In the genomic region with DNA sequence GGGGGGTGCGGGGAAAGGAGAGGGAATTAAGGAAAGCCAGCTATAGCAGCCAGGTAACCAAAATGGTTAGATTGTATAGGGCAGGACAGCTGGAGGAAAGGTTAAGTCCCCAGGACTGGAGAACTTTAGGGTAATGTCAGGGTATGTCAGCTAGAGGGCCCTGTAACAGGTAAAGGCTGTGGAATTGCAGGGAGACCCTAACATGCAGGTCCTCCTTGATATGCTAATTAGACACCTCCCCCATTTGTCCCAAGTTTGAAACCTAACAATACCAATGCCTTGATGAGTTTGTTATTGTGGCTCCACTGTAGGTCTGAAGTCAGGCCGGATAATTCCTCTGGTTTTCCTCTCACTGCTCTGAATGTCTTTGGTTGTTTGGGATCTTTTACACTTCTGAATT, we compare ENCODE assay signal across 18 mouse cellular contexts.
DNase-seq lines count a peak whose midpoint lies in the region; ATAC-seq and TF ChIP-seq lines count a peak whose summit lies in the region.
"Had no signal": no experiment of that assay in that cellular context is flagged by ENCODE, and none has a peak within 500 bp of the region (broad histone marks: within the 10 kb centered on the region; RNA-seq: fewer than 3 reads in every experiment).

No protein-coding gene starts in this region.

- no peak for DNase-seq in kidney, adult 8-10 months
- peak; percentile 28 for DNase-seq in ES-E14 (ENCODE audit: low read depth, low spot score)
- peak; percentile 30 for DNase-seq in ZHBTc4 (ENCODE audit: low read depth, low spot score)
- DNase-seq in embryo, embryonic 10.5 days (ENCODE audit: low spot score), result no peak
- DNase-seq: adrenal gland, adult 2 months; adrenal gland, postnatal 10 days; adrenal gland, postnatal 25 days had no signal

- no peaks in the 10 kb centered on the region for H3K9me3 ChIP-seq in kidney, embryonic 14.5 days (ENCODE audit: control insufficient read depth, low read length)
- H3K9me3 ChIP-seq in ES-Bruce4 (replicated peaks; ENCODE audit: control insufficient read depth, insufficient read depth, low read length, poor library complexity, severe bottlenecking), result no peaks in the 10 kb centered on the region
- H3K9me3 ChIP-seq in ES-E14 (ENCODE audit: control insufficient read depth, insufficient read depth, low read depth, low read length), result no peaks in the 10 kb centered on the region
- no peaks in the 10 kb centered on the region for H3K9me3 ChIP-seq in intestine, postnatal 0 days (ENCODE audit: control insufficient read depth)
- H3K9me3 ChIP-seq: embryonic facial prominence, embryonic 10.5 days; embryonic facial prominence, embryonic 12.5 days; forebrain, embryonic 10.5 days; forebrain, embryonic 12.5 days had no signal

- peak; percentile 2 for TF ChIP-seq CTCF in ES-Bruce4 (IDR thresholded peaks at IDR 0.05; ENCODE audit: low read depth, low read length)
- no peak for TF ChIP-seq CTCF in intestine, postnatal 0 days (IDR thresholded peaks at IDR 0.05; ENCODE audit: low read depth)

- H3K36me3 ChIP-seq in kidney, embryonic 14.5 days (ENCODE audit: control insufficient read depth, insufficient read depth, low read length), result no peaks in the 10 kb centered on the region
- no peaks in the 10 kb centered on the region for H3K36me3 ChIP-seq in ES-Bruce4 (ENCODE audit: control insufficient read depth, insufficient read depth, low read length, poor library complexity, severe bottlenecking)
- no peaks in the 10 kb centered on the region for H3K36me3 ChIP-seq in ES-E14 (ENCODE audit: control insufficient read depth, insufficient read depth, low read length, poor library complexity, severe bottlenecking)
- no peaks in the 10 kb centered on the region for H3K36me3 ChIP-seq in intestine, postnatal 0 days (ENCODE audit: control insufficient read depth, insufficient read depth)
- H3K36me3 ChIP-seq: embryonic facial prominence, embryonic 10.5 days; embryonic facial prominence, embryonic 12.5 days; forebrain, embryonic 10.5 days; forebrain, embryonic 12.5 days had no signal

- H3K4me3 ChIP-seq in kidney, embryonic 14.5 days (ENCODE audit: low read length), result no peak overlapping the region
- H3K4me3 ChIP-seq in ES-Bruce4 (ENCODE audit: low read depth, low read length), result no peak overlapping the region
- H3K4me3 ChIP-seq in ES-E14 (ENCODE audit: insufficient read depth in 1 of 2, low read depth in 1 of 2, low read length in 2 of 2, poor library complexity in 1 of 2, severe bottlenecking in 1 of 2), result no peak overlapping the region
- H3K4me3 ChIP-seq in intestine, postnatal 0 days (ENCODE audit: low read depth, low read length), result no peak overlapping the region
- H3K4me3 ChIP-seq: embryonic facial prominence, embryonic 10.5 days; embryonic facial prominence, embryonic 12.5 days; erythroblast, embryonic 14.5 days; forebrain, embryonic 10.5 days; forebrain, embryonic 12.5 days had no signal

- peak; percentile 28; the same call in 1 of the 2 replicates for ATAC-seq in kidney, embryonic 14.5 days (ENCODE audit: low FRiP score, low TSS enrichment)
- ATAC-seq in erythroblast, adult 5-6 weeks (replicated peaks; ENCODE audit: low FRiP score, poor library complexity, severe bottlenecking), result no peak
- no peak for ATAC-seq in intestine, postnatal 0 days
- ATAC-seq: forebrain, embryonic 14.5 days; forebrain, embryonic 16.5 days had no signal

- H3K9ac ChIP-seq in kidney, embryonic 14.5 days (ENCODE audit: low read depth, low read length), result no peak overlapping the region
- H3K9ac ChIP-seq in ES-Bruce4 (ENCODE audit: low read depth, poor library complexity, severe bottlenecking) (no peak overlapping the region), ES-E14 (ENCODE audit: insufficient read depth, low read depth, low read length, poor library complexity, severe bottlenecking) (no peak overlapping the region)
- no peak overlapping the region for H3K9ac ChIP-seq in intestine, postnatal 0 days (ENCODE audit: low read depth, low read length)
- H3K9ac ChIP-seq: embryonic facial prominence, embryonic 12.5 days; forebrain, embryonic 12.5 days had no signal

- no peak for TF ChIP-seq EP300 in ES-Bruce4 (IDR thresholded peaks at IDR 0.05; ENCODE audit: insufficient read depth, low read depth, low read length)

- H3K27ac ChIP-seq in kidney, embryonic 14.5 days (ENCODE audit: low read depth, low read length), result no peak overlapping the region
- H3K27ac ChIP-seq in ES-Bruce4 (ENCODE audit: insufficient read depth, low read length), result no peak overlapping the region
- no peak overlapping the region for H3K27ac ChIP-seq in ES-E14 (ENCODE audit: insufficient read depth, low read depth, low read length, poor library complexity, severe bottlenecking)
- H3K27ac ChIP-seq in intestine, postnatal 0 days (ENCODE audit: low read depth, low read length), result no peak overlapping the region
- H3K27ac ChIP-seq: embryonic facial prominence, embryonic 10.5 days; embryonic facial prominence, embryonic 12.5 days; forebrain, embryonic 10.5 days; forebrain, embryonic 12.5 days had no signal

- no peak overlapping the region for H3K4me2 ChIP-seq in kidney, embryonic 14.5 days (replicated peaks; ENCODE audit: low read depth, low read length)
- H3K4me2 ChIP-seq in intestine, postnatal 0 days (replicated peaks; ENCODE audit: low read depth), result no peak overlapping the region
- H3K4me2 ChIP-seq: embryonic facial prominence, embryonic 12.5 days; forebrain, embryonic 12.5 days had no signal

- no peaks in the 10 kb centered on the region for H3K27me3 ChIP-seq in kidney, embryonic 14.5 days (ENCODE audit: control insufficient read depth, insufficient read depth, low read length)
- no peaks in the 10 kb centered on the region for H3K27me3 ChIP-seq in ES-Bruce4 (ENCODE audit: control insufficient read depth, insufficient read depth, low read length, poor library complexity, severe bottlenecking)
- H3K27me3 ChIP-seq in intestine, postnatal 0 days (replicated peaks; ENCODE audit: control insufficient read depth, insufficient read depth, low read length), result no peaks in the 10 kb centered on the region
- H3K27me3 ChIP-seq: embryonic facial prominence, embryonic 12.5 days had no signal

- H3K4me1 ChIP-seq in kidney, embryonic 14.5 days (ENCODE audit: control insufficient read depth, insufficient read depth, low read length), result no peaks in the 10 kb centered on the region
- no peaks in the 10 kb centered on the region for H3K4me1 ChIP-seq in ES-Bruce4 (ENCODE audit: control insufficient read depth, insufficient read depth, low read length)
- 0 out of 4 replicates have a peak, but pooled peaks cover 0 to 2% of the 10 kb centered on the region in 2 experiments for H3K4me1 ChIP-seq in ES-E14 (ENCODE audit: control insufficient read depth in 2 of 2, insufficient read depth in 2 of 2, low read length in 2 of 2, poor library complexity in 1 of 2)
- H3K4me1 ChIP-seq in intestine, postnatal 0 days (replicated peaks; ENCODE audit: control insufficient read depth, insufficient read depth, low read length), result no peaks in the 10 kb centered on the region
- H3K4me1 ChIP-seq: embryonic facial prominence, embryonic 10.5 days; embryonic facial prominence, embryonic 12.5 days; forebrain, embryonic 10.5 days; forebrain, embryonic 12.5 days had no signal

- TF ChIP-seq POLR2A in ES-Bruce4 (IDR thresholded peaks at IDR 0.05; ENCODE audit: insufficient read depth, low read length), result no peak

- WGBS in kidney, embryonic 14.5 days, result 24% methylated on average over 2 of the region's 2 CpGs
- WGBS in intestine, postnatal 0 days, result 52% methylated on average over 2 of the region's 2 CpGs

- in situ Hi-C loops in ES-E14 (cut with MboI; ENCODE audit: low sequenced_read_pairs in 2 of 2, unreplicated experiment in 2 of 2), result no loop called here

TF ChIP-seq in ES-E14, 5 proteins besides CTCF, POLR2A, EP300 and RAD21:
- no peak for TF ChIP-seq CHD2 (IDR thresholded peaks at IDR 0.05; ENCODE audit: low read depth, low read length)
- TF ChIP-seq HCFC1 (IDR thresholded peaks at IDR 0.05; ENCODE audit: borderline replicate concordance, insufficient read depth, low read length), result no peak
- TF ChIP-seq ZNF384 (IDR thresholded peaks at IDR 0.05; ENCODE audit: low read depth, low read length), result no peak
- TF ChIP-seq MAFK (IDR thresholded peaks at IDR 0.05; ENCODE audit: insufficient read depth, low read depth, low read length), result no peak
- no peak for TF ChIP-seq ZC3H11A (IDR thresholded peaks at IDR 0.05; ENCODE audit: borderline replicate concordance, low read depth, low read length)

Comparison
In these comparisons a context has a peak if more than half of its experiments do, and no peak if none do; other contexts are left out.
1. DNase-seq: peak in ES-E14 (single experiment) and ZHBTc4 (single experiment); none in kidney, adult 8-10 months (0 of 2) and embryo, embryonic 10.5 days (single experiment).